9 mouse cellular contexts compared by ENCODE assay signal in genomic region chr2:159069180-159069579, GRCm38 (mm10).
DNase-seq lines count a peak whose midpoint lies in the region; ATAC-seq and TF ChIP-seq lines count a peak whose summit lies in the region.
"Had no signal": no experiment of that assay in that cellular context is flagged by ENCODE, and none has a peak within 500 bp of the region (broad histone marks: within the 10 kb centered on the region; RNA-seq: fewer than 3 reads in every experiment).

No protein-coding gene starts in this region.

- H3K4me2 ChIP-seq in midbrain, postnatal 0 days (ENCODE audit: low read depth, low read length, poor library complexity, severe bottlenecking) = no peak overlapping the region
- no peak overlapping the region for H3K4me2 ChIP-seq in intestine, postnatal 0 days (replicated peaks; ENCODE audit: low read depth)
- H3K4me2 ChIP-seq: heart, embryonic 15.5 days had no signal

- no peaks in the 10 kb centered on the region for H3K4me1 ChIP-seq in midbrain, postnatal 0 days (ENCODE audit: insufficient read depth, low read length)
- H3K4me1 ChIP-seq in midbrain, embryonic 10.5 days = peaks cover 13% of the 10 kb centered on the region
- H3K4me1 ChIP-seq in intestine, postnatal 0 days (replicated peaks; ENCODE audit: control insufficient read depth, insufficient read depth, low read length) = no peaks in the 10 kb centered on the region
- H3K4me1 ChIP-seq: heart, embryonic 15.5 days; megakaryocyte, embryonic 14.5 days had no signal

- no peaks in the 10 kb centered on the region for H3K36me3 ChIP-seq in midbrain, postnatal 0 days (ENCODE audit: insufficient read depth, low read length)
- no peaks in the 10 kb centered on the region for H3K36me3 ChIP-seq in midbrain, embryonic 10.5 days
- H3K36me3 ChIP-seq in intestine, postnatal 0 days (ENCODE audit: control insufficient read depth, insufficient read depth) = no peaks in the 10 kb centered on the region
- H3K36me3 ChIP-seq: heart, embryonic 15.5 days had no signal

- 18% methylated on average over 6 of the region's 6 CpGs for whole genome bisulfite sequencing in midbrain, postnatal 0 days
- WGBS in midbrain, embryonic 10.5 days = 22% methylated on average over 6 of the region's 6 CpGs
- WGBS in intestine, postnatal 0 days = 23% methylated on average over 6 of the region's 6 CpGs

- H3K4me3 ChIP-seq in midbrain, postnatal 0 days (ENCODE audit: low read depth, low read length) = no peak overlapping the region
- H3K4me3 ChIP-seq in midbrain, embryonic 10.5 days = no peak overlapping the region
- no peak overlapping the region for H3K4me3 ChIP-seq in intestine, postnatal 0 days (ENCODE audit: low read depth, low read length)
- H3K4me3 ChIP-seq: heart, embryonic 15.5 days; megakaryocyte, embryonic 14.5 days had no signal

- TF ChIP-seq CTCF in midbrain, postnatal 0 days (IDR thresholded peaks at IDR 0.05) = no peak
- TF ChIP-seq CTCF in intestine, postnatal 0 days (IDR thresholded peaks at IDR 0.05; ENCODE audit: low read depth) = no peak

- H3K9me3 ChIP-seq in midbrain, postnatal 0 days (ENCODE audit: low read length) = no peaks in the 10 kb centered on the region
- H3K9me3 ChIP-seq in midbrain, embryonic 10.5 days (replicated peaks) = no peaks in the 10 kb centered on the region
- H3K9me3 ChIP-seq in intestine, postnatal 0 days (ENCODE audit: control insufficient read depth) = no peaks in the 10 kb centered on the region
- H3K9me3 ChIP-seq: heart, embryonic 15.5 days had no signal

- ATAC-seq in midbrain, postnatal 0 days (ENCODE audit: low FRiP score) = no peak
- no peak for ATAC-seq in intestine, postnatal 0 days

- H3K27ac ChIP-seq in midbrain, postnatal 0 days (ENCODE audit: low read depth, low read length) = no peak overlapping the region
- H3K27ac ChIP-seq in midbrain, embryonic 10.5 days (replicated peaks) = no peak overlapping the region
- no peak overlapping the region for H3K27ac ChIP-seq in intestine, postnatal 0 days (ENCODE audit: low read depth, low read length)
- H3K27ac ChIP-seq: heart, embryonic 15.5 days had no signal

- H3K27me3 ChIP-seq in midbrain, postnatal 0 days (ENCODE audit: insufficient read depth, low read length) = no peaks in the 10 kb centered on the region
- no peaks in the 10 kb centered on the region for H3K27me3 ChIP-seq in midbrain, embryonic 10.5 days (ENCODE audit: low read depth, poor library complexity, severe bottlenecking)
- H3K27me3 ChIP-seq in intestine, postnatal 0 days (replicated peaks; ENCODE audit: control insufficient read depth, insufficient read depth, low read length) = no peaks in the 10 kb centered on the region
- H3K27me3 ChIP-seq: heart, embryonic 15.5 days; megakaryocyte, embryonic 14.5 days had no signal

- DNase-seq in midbrain, postnatal 0 days (ENCODE audit: low spot score) = peak; percentile 76
- DNase-seq in midbrain, embryonic 10.5 days (ENCODE audit: low spot score) = no peak
- peak; percentile 72 to 75 for DNase-seq in cerebellum, postnatal 36 days
- DNase-seq in kidney, postnatal 10 days = peak; percentile 33
- DNase-seq in right cerebral cortex, postnatal 25 days = peak; percentile 38
- DNase-seq in embryo, embryonic 10 days (ENCODE audit: low spot score) = no peak

- H3K9ac ChIP-seq in midbrain, postnatal 0 days (replicated peaks; ENCODE audit: low read length, poor library complexity, severe bottlenecking) = no peak overlapping the region
- no peak overlapping the region for H3K9ac ChIP-seq in intestine, postnatal 0 days (ENCODE audit: low read depth, low read length)
- H3K9ac ChIP-seq: heart, embryonic 15.5 days had no signal

Comparison
In these comparisons a context has a peak if more than half of its experiments do, and no peak if none do; other contexts are left out.
1. DNase-seq: peak in midbrain, postnatal 0 days (single experiment), cerebellum, postnatal 36 days (2 of 2), kidney, postnatal 10 days (single experiment) and right cerebral cortex, postnatal 25 days (single experiment); none in midbrain, embryonic 10.5 days (single experiment) and embryo, embryonic 10 days (single experiment).